Mouse (Mus musculus) CH12.LX (cell line): ENCODE measurements around the gene Crlf1. TPM values are rescaled to one million over a fixed set of nuclear protein-coding genes. Genes with fewer than 3 reads are reported as not detected.

Source experiments
- DNase-seq: peaks from one replicate; pipeline ENCODE4 v3.0.0-alpha.2; 2013; ENCODE audit errors: extremely low read depth
- H3K27ac ChIP-seq: 2 replicates; pipeline ENCODE4 v1.5.1; 2012; ENCODE audit warnings: low read depth, mild to moderate bottlenecking, control low read depth, moderate library complexity; ENCODE audit not compliant: insufficient read depth
- H3K27me3 ChIP-seq: replicated peaks from 2 replicates; pipeline ENCODE3; 2012; ENCODE audit warnings: inconsistent platforms
- H3K36me3 ChIP-seq, 2 experiments: replicated peaks in 1 of 2; 2 replicates each; pipeline versions ENCODE3 to v1.6.1; 2012; ENCODE audit warnings: inconsistent platforms in 1 of 2, low read length in 1 of 2, mild to moderate bottlenecking in 1 of 2, mixed read lengths in 1 of 2, moderate library complexity in 1 of 2; ENCODE audit not compliant: control insufficient read depth in 1 of 2, insufficient read depth in 1 of 2
- H3K4me1 ChIP-seq, 2 experiments: 2 replicates each; pipeline ENCODE4 v1.6.1; 2012; ENCODE audit warnings: inconsistent platforms in 1 of 2, moderate library complexity in 1 of 2; ENCODE audit not compliant: insufficient read depth in 2 of 2, control insufficient read depth in 1 of 2
- H3K4me2 ChIP-seq: 2 replicates; pipeline ENCODE4 v1.6.1; 2012; ENCODE audit warnings: low read depth, mild to moderate bottlenecking, control low read depth; ENCODE audit not compliant: poor library complexity, insufficient read depth, severe bottlenecking
- H3K4me3 ChIP-seq, 3 experiments: fragments of 150-350 bp in 1 of 3; sonication (generic) in 1 of 3; replicated peaks in 1 of 3; 2 replicates each; pipeline versions ENCODE3 to v1.5.1; 2011 to 2012; ENCODE audit warnings: low read depth in 2 of 3, low read length in 2 of 3, mild to moderate bottlenecking in 2 of 3, moderate library complexity in 2 of 3, control low read depth in 1 of 3, improper control_type of control experiment in 1 of 3, inconsistent platforms in 1 of 3, mixed read lengths in 1 of 3; ENCODE audit not compliant: poor library complexity in 1 of 3
- H3K79me2 ChIP-seq: replicated peaks from 2 replicates; pipeline ENCODE4 v1.6.1; 2012; ENCODE audit warnings: mild to moderate bottlenecking, moderate library complexity; ENCODE audit not compliant: control insufficient read depth, poor library complexity, insufficient read depth, severe bottlenecking; ENCODE audit errors: extremely low read depth
- H3K9ac ChIP-seq: 2 replicates; pipeline ENCODE4 v1.6.1; 2012; ENCODE audit warnings: low read depth, mild to moderate bottlenecking, control low read depth, moderate library complexity; ENCODE audit not compliant: insufficient read depth
- H3K9me3 ChIP-seq: replicated peaks from 2 replicates; pipeline ENCODE3; 2012; ENCODE audit warnings: low read length, inconsistent platforms, mixed read lengths
- BHLHE40 ChIP-seq: IDR thresholded peaks from 2 replicates; pipeline ENCODE4 v1.6.1; 2011; ENCODE audit warnings: mild to moderate bottlenecking, low read depth, low read length, improper control_type of control experiment
- CHD1 ChIP-seq: IDR thresholded peaks from 2 replicates; pipeline ENCODE4 v1.6.1; 2012; ENCODE audit warnings: low read depth, low read length, improper control_type of control experiment, inconsistent platforms
- CHD2 ChIP-seq: IDR thresholded peaks from 2 replicates; pipeline ENCODE4 v1.6.1; 2011; ENCODE audit warnings: low read length, improper control_type of control experiment
- CTCF ChIP-seq, 2 experiments: IDR thresholded peaks in 1 of 2; conservative IDR thresholded peaks in 1 of 2; 2 replicates each; pipeline ENCODE4 v1.5.1; 2011 to 2012; ENCODE audit warnings: low read depth in 2 of 2, low read length in 2 of 2, improper control_type of control experiment in 1 of 2, inconsistent platforms in 1 of 2, mild to moderate bottlenecking in 1 of 2, moderate library complexity in 1 of 2
- E2F4 ChIP-seq: IDR thresholded peaks from 2 replicates; pipeline ENCODE4 v1.6.1; 2011; ENCODE audit warnings: low read depth, low read length, improper control_type of control experiment; ENCODE audit not compliant: insufficient replicate concordance
- ELF1 ChIP-seq: IDR thresholded peaks from 2 replicates; pipeline ENCODE4 v1.6.1; 2014; ENCODE audit warnings: low read depth, mild to moderate bottlenecking, inconsistent platforms, low read length, improper control_type of control experiment
- EP300 ChIP-seq: IDR thresholded peaks from 2 replicates; pipeline ENCODE4 v1.6.1; 2011; ENCODE audit warnings: low read length, improper control_type of control experiment
- ETS1 ChIP-seq: conservative IDR thresholded peaks from 2 replicates; pipeline ENCODE4 v1.6.1; 2012; ENCODE audit warnings: low read depth, mild to moderate bottlenecking, inconsistent platforms, low read length, improper control_type of control experiment, moderate library complexity
- IRF4 ChIP-seq: IDR thresholded peaks from 2 replicates; pipeline ENCODE4 v1.6.1; 2014; ENCODE audit warnings: low read depth, mild to moderate bottlenecking, inconsistent platforms, low read length, improper control_type of control experiment
- JUN ChIP-seq: IDR thresholded peaks from 2 replicates; pipeline ENCODE4 v1.6.1; 2011; ENCODE audit warnings: low read depth, mild to moderate bottlenecking, low read length, improper control_type of control experiment, moderate library complexity; ENCODE audit not compliant: insufficient read depth
- JUND ChIP-seq: conservative IDR thresholded peaks from 2 replicates; pipeline ENCODE4 v1.6.1; 2011; ENCODE audit warnings: low read depth, low read length, improper control_type of control experiment
- KAT2A ChIP-seq: IDR thresholded peaks from 2 replicates; pipeline ENCODE4 v1.6.1; 2012; ENCODE audit warnings: low read length, improper control_type of control experiment, inconsistent platforms; ENCODE audit not compliant: insufficient replicate concordance
- MAZ ChIP-seq: IDR thresholded peaks from 2 replicates; pipeline ENCODE4 v1.6.1; 2012; ENCODE audit warnings: low read depth, mild to moderate bottlenecking, inconsistent platforms, low read length, improper control_type of control experiment, moderate library complexity
- MEF2A ChIP-seq: IDR thresholded peaks from 2 replicates; pipeline ENCODE4 v1.6.1; 2014; ENCODE audit warnings: low read depth, mild to moderate bottlenecking, inconsistent platforms, low read length, improper control_type of control experiment, borderline replicate concordance
- MYC ChIP-seq: IDR thresholded peaks from 2 replicates; pipeline ENCODE4 v1.6.1; 2011; ENCODE audit warnings: low read depth, mild to moderate bottlenecking, improper control_type of control experiment, low read length
- NELFE ChIP-seq: IDR thresholded peaks from 2 replicates; pipeline ENCODE4 v1.6.1; 2011; ENCODE audit warnings: low read depth, low read length, improper control_type of control experiment
- NRF1 ChIP-seq: IDR thresholded peaks from 2 replicates; pipeline ENCODE4 v1.6.1; 2014; ENCODE audit warnings: low read depth, mild to moderate bottlenecking, inconsistent platforms, low read length, improper control_type of control experiment, moderate library complexity
- PAX5 ChIP-seq: IDR thresholded peaks from 2 replicates; pipeline ENCODE4 v1.6.1; 2012; ENCODE audit warnings: low read length, inconsistent platforms, mixed read lengths
- POLR2A ChIP-seq: IDR thresholded peaks from 2 replicates; pipeline ENCODE4 v1.6.1; 2011; ENCODE audit warnings: low read depth, mild to moderate bottlenecking, improper control_type of control experiment, low read length
- POLR2AphosphoS2 ChIP-seq: IDR thresholded peaks from 2 replicates; pipeline ENCODE4 v1.6.1; 2011; ENCODE audit warnings: low read depth, low read length, improper control_type of control experiment
- RAD21 ChIP-seq: IDR thresholded peaks from 2 replicates; pipeline ENCODE4 v1.6.1; 2011; ENCODE audit warnings: low read depth, mild to moderate bottlenecking, low read length, improper control_type of control experiment, moderate library complexity
- SIN3A ChIP-seq: IDR thresholded peaks from 2 replicates; pipeline ENCODE4 v1.6.1; 2012; ENCODE audit warnings: low read length, improper control_type of control experiment, inconsistent platforms
- SMC3 ChIP-seq: IDR thresholded peaks from 2 replicates; pipeline ENCODE4 v1.6.1; 2011; ENCODE audit warnings: low read depth, low read length, improper control_type of control experiment
- TBP ChIP-seq: conservative IDR thresholded peaks from 2 replicates; pipeline ENCODE4 v1.6.1; 2011; ENCODE audit warnings: low read depth, low read length, improper control_type of control experiment
- TCF12 ChIP-seq: IDR thresholded peaks from 2 replicates; pipeline ENCODE4 v1.6.1; 2014; ENCODE audit warnings: low read depth, mild to moderate bottlenecking, inconsistent platforms, low read length, improper control_type of control experiment
- UBTF ChIP-seq: IDR thresholded peaks from 2 replicates; pipeline ENCODE4 v1.6.1; 2012; ENCODE audit warnings: low read depth, mild to moderate bottlenecking, inconsistent platforms, low read length, improper control_type of control experiment, moderate library complexity
- ZC3H11A ChIP-seq: IDR thresholded peaks from 2 replicates; pipeline ENCODE4 v1.6.1; 2012; ENCODE audit warnings: low read depth, mild to moderate bottlenecking, inconsistent platforms, low read length, improper control_type of control experiment
- ZKSCAN1 ChIP-seq: IDR thresholded peaks from 2 replicates; pipeline ENCODE4 v1.6.1; 2012; ENCODE audit warnings: low read depth, inconsistent platforms, low read length, improper control_type of control experiment, borderline replicate concordance
- ZMIZ1 ChIP-seq: IDR thresholded peaks from 2 replicates; pipeline ENCODE4 v1.6.1; 2012; ENCODE audit warnings: low read depth, mild to moderate bottlenecking, inconsistent platforms, low read length, improper control_type of control experiment
- ZNF384 ChIP-seq: IDR thresholded peaks from 2 replicates; pipeline ENCODE4 v1.6.1; 2012; ENCODE audit warnings: low read depth, low read length, improper control_type of control experiment, inconsistent platforms
- dilution Hi-C: fragments of 300-500 bp; cut with MboI; formaldehyde crosslinking; loops from 2 replicates; pipeline ENCODE4 v1.14.3; 2020; ENCODE audit warnings: low sequenced_read_pairs; ENCODE audit not compliant: extremely low pct_unique_long_range_greater_than_20kb, extremely low pct_ligation_motif_present
- in situ Hi-C: fragments of 300-500 bp; cut with MboI; formaldehyde crosslinking; loops from 3 replicates; pipeline ENCODE4 v1.14.3; 2019; ENCODE audit warnings: low sequenced_read_pairs, low pct_ligation_motif_present, low pct_unique_long_range_greater_than_20kb, mixed read lengths
- polyA plus RNA-seq: library from polyadenylated mRNA; unstranded; fragments of >175 nt; gene quantifications from 2 replicates; pipeline ENCODE4 v1.2.1, GENCODE M21; 2012; ENCODE audit warnings: low read depth; ENCODE audit not compliant: insufficient read length
- total RNA-seq, 2 experiments: library from RNA; depleted of rRNA; stranded (reverse); fragments of 300-350 nt in 1 of 2; fragments of >200 nt in 1 of 2; gene quantifications; 2 replicates each; pipeline ENCODE4 v1.2.3; 2012 to 2014

The Crlf1 gene
- total and polyA plus RNA-seq, 3 experiments: 0.42 to 1.1 (median 0.44) TPM

- no peak for TF ChIP-seq TCF12
- no peak for TF ChIP-seq MEF2A
- peak; percentile 39; the same call in 1 of the 2 replicates for TF ChIP-seq ELF1
- 0 out of 2 replicates have a peak, but pooled peaks have one; percentile 11 for TF ChIP-seq ZNF384
- no peak for TF ChIP-seq CHD1
- TF ChIP-seq CHD2: 0 out of 2 replicates have a peak, but pooled peaks have one; percentile 18
- no peak for TF ChIP-seq JUND
- TF ChIP-seq RAD21: no peak
- no peak for TF ChIP-seq MAZ
- TF ChIP-seq ZKSCAN1: no peak
- peak; percentile 78 for TF ChIP-seq POLR2A
- TF ChIP-seq ETS1: no peak; the same call in 1 of the 2 replicates
- no peak for TF ChIP-seq E2F4
- no peak; the same call in none of the 2 replicates for TF ChIP-seq NELFE
- TF ChIP-seq EP300: no peak
- no peak for TF ChIP-seq PAX5
- peak; percentile 97 for TF ChIP-seq ZMIZ1
- TF ChIP-seq, all 38 proteins: peak for 12
Observed at GRCm38 (mm10) chr8:70477269-70477982, 15.5 kb upstream of the Crlf1 start (continued).

DNA sequence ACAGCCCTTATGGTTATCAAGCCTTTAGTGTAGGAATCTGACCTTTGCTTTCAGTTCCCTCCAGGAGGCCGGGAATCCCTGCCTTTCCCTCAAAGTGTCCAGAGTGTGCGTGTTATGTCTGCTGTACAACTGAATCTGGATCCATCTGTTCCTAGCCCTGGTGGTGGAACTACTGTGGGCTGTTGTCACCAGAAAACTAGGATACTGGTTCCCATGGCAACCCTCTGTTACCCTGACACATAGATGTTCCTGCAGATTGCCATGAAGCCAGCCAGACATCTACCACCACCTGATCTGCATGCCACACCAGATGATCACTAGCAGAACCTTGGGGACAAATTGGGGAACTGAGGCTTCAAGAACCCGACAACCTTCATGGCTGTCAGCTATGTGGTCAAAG lies 11.1 kb upstream of the Crlf1 start:
- no peaks in the 10 kb centered on the region for H3K36me3 ChIP-seq
- no peaks in the 10 kb centered on the region for H3K9me3 ChIP-seq
- H3K79me2 ChIP-seq: no peaks in the 10 kb centered on the region
- peaks cover 84% of the 10 kb centered on the region for H3K27me3 ChIP-seq
- no peak overlapping the region for H3K27ac ChIP-seq
- no peak for TF ChIP-seq PAX5
- TF ChIP-seq UBTF: no peak
- no peak for TF ChIP-seq MYC
- TF ChIP-seq IRF4: no peak
- no peak for TF ChIP-seq SIN3A
- TF ChIP-seq NRF1: no peak
- TF ChIP-seq MEF2A: no peak
- no peak for TF ChIP-seq ZKSCAN1
- no peak for TF ChIP-seq ZC3H11A
- TF ChIP-seq BHLHE40: no peak
- TF ChIP-seq CHD2: no peak
- TF ChIP-seq TBP: no peak
- no peak for TF ChIP-seq SMC3
- no peak for TF ChIP-seq KAT2A
- TF ChIP-seq JUN: no peak
- no peak for TF ChIP-seq POLR2AphosphoS2
- TF ChIP-seq ZMIZ1: no peak
- no peak for TF ChIP-seq CTCF (conservative IDR thresholded peaks at IDR 0.05 in 1 of 2, IDR thresholded peaks at IDR 0.05 in 1 of 2; ENCODE audit: low read depth in 2 of 2, low read length in 2 of 2)
- no peak for TF ChIP-seq ZNF384
- dilution Hi-C loops: no loop called here
- no peak overlapping the region for H3K4me3 ChIP-seq
- H3K4me1 ChIP-seq: peaks cover 0 to 11% of the 10 kb centered on the region in 2 experiments; a peak in 2 of 4 replicates
- no peak for DNase-seq
- no peak overlapping the region for H3K4me2 ChIP-seq
- H3K9ac ChIP-seq: no peak overlapping the region
- in situ Hi-C loops: no loop called here
